Mouse (Mus musculus): ENCODE measurements around the gene Dld. TPM values are rescaled to one million over a fixed set of nuclear protein-coding genes. Genes with fewer than 3 reads are reported as not detected.

Dld gene
- total RNA-seq, 2 experiments from 2014 or later, result 111 to 119 TPM

DNA sequence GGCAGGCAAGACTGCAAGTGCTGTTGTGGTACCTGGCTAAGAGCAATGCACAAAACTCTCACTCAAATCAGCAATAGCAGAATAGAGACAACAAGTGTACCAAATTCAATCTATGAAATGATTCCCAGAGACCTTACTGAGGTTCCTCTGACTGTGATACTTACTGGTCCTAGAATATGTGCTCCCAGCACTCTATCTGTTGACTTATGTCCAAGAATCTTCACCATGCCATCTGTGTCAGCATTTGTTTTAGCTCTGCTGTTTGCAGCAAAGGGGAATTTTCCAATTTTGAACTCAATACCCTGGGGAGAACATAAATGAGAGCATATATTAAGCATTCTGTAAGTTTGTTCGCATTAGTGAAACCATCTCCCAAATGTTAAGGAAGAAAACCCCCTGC, 18.0 kb downstream of the Dld start:
- no peak for DNase-seq (ENCODE audit: extremely low spot score in 1 of 2, low spot score in 2 of 2)
- intact Hi-C loops (cut with DNase I), result no loop called here

DNA sequence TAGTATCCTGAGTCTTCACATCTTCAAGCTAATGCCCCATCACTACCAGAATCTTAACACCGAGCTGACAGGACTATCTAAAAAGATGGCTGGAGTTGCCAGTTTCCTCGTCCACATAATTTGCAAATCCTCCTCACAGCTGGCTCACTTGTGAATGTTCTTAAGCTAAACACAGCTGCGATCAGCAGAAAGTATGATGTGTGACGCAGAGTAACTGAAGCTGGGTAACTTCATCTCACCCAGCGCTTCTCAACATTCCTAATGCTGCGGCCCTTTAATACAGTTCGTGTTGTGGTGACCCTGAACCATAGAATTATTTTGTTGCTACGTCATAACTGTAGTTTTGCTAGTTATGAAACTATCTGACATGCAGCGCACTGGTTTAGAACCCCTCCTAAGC, 24.1 kb downstream of the Dld start:
- DNase-seq (ENCODE audit: extremely low spot score in 1 of 2, low spot score in 2 of 2), result no peak
- intact Hi-C loops (cut with DNase I), result no loop called here

DNA sequence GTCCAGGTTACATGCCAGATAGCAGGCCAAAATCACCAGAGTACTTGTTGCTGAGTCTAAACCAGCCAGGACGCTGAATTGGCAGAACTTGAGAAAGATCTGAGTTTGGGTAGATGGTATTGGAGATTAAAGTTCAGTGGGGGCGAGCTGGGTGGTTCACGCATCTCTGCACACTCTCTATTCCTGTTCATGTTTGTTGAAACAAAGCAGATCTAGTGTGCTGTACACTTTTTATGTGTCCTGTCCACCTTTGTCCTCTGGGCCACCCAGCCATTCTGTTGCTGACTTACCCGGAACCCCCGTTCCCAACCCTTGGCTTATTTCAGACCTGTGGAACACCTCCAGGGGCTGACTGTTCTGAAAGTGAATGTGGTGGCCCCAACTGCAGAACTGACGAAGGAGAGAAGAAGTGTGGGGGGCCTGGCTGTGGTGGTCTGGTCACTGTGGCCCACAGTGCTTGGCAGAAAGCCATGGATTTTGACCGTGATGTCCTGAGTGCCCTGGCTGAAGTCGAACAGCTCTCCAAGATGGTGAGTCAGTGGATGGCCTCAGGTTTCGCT, 28.0 kb downstream of the Dld start:
- no peak for DNase-seq (ENCODE audit: extremely low spot score in 1 of 2, low spot score in 2 of 2)
- intact Hi-C loops (cut with DNase I), result no loop called here

DNA sequence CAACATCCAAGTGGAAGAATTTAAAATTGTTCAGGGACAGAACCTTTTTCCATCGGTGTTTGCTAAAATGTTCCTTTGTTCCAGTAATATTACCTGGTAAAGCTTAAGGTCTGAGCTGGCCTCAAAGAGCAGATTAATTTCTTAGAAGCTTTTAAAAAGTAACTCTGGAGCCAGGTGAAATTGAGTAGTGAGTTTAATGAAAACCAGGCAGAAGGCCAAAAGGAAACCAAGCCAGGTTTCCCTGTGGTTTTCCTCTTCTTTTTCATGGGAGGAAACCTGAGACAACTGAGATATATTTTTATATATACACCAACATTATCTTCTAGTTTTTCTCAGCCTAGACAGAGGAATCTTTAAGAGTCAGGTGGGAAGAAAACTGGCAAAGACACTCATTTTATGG, 29.7 kb downstream of the Dld start:
- no peak for DNase-seq (ENCODE audit: extremely low spot score in 1 of 2, low spot score in 2 of 2)
- intact Hi-C loops (cut with DNase I), result no loop called here

DNA sequence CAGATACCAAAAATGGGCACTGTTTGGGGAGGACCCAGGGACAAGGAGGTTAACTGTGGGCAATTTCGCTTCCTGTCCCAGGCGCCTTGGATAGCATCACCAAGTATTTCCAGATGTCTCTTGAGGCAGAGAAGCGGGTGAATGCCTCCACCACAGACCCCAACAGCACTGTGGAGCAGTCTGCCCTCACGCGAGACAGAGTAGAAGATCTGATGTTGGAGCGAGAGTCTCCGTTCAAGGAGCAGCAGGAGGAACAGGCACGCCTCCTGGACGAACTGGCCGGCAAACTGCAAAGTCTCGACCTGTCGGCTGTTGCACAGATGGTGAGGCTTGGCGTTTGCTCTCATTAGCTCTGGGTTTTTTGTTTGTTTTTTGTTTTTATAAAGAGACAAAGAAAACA, 30.4 kb downstream of the Dld start:
- intact Hi-C loops (cut with DNase I), result no loop called here

DNA sequence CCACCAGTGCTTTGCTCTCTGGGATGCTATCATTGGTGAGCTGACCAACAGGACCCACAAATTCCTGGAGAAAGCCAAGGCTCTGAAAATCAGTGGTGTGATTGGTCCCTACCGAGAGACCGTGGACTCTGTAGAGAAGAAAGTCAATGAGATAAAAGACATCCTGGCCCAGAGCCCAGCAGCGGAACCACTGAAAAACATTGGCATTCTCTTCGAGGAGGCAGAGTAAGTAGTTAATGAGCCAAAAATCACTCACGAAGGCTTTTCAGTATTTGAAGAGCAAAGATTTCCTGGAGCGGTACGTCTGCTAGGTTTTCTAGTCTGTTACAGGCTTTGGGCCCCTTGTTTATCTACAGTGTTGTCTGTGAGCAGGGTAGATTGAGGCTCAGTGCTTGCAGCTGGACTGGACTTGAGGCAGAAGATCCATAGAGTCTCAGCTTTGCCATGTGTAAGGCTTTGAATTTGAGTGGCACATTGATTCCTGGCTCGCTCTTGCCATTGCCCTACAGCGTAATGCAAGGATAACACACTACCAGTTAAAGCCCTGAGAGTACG, 32.8 kb downstream of the Dld start:
- peak; percentile 29 to 66 for DNase-seq (ENCODE audit: extremely low spot score in 1 of 2, low spot score in 2 of 2)
- intact Hi-C loops (cut with DNase I), result no loop called here

More for the DNA sequence above, 30.4 kb downstream of the Dld start:
- DNase-seq (ENCODE audit: extremely low spot score in 1 of 2, low spot score in 2 of 2), result no peak

DNA sequence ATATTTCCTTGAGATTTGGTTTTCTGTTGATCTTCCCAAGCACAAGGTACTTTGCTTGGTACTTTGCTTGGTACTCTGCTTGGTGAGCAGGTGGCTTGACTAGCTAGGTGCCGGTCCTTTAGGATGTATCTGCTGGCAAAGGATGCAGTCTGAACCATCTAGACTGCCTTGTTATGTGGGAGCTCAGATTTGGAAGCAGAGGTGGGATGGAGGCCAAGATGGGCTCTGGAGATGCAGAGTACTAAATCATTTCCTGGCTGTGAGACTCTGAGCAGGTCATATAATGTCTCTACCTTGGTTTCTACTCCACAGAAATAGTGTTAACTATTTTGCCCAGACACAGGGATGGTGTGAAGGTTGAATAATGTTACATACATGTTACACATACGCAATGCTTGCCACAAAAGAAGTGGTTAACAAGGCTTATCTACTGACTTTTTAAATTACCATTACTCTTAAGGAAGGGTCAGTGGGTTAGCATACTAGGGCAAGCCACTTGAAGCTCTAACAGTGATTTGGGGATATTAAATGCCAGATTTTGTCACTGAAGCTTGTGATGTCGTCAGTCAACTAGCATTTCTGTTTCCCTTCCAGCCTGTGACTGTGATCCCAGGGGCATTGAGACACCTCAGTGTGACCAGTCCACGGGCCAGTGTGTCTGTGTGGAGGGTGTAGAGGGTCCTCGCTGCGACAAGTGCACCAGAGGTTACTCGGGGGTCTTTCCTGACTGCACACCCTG, 33.4 kb downstream of the Dld start:
- no peak for DNase-seq (ENCODE audit: extremely low spot score in 1 of 2, low spot score in 2 of 2)
- intact Hi-C loops (cut with DNase I), result no loop called here

DNA sequence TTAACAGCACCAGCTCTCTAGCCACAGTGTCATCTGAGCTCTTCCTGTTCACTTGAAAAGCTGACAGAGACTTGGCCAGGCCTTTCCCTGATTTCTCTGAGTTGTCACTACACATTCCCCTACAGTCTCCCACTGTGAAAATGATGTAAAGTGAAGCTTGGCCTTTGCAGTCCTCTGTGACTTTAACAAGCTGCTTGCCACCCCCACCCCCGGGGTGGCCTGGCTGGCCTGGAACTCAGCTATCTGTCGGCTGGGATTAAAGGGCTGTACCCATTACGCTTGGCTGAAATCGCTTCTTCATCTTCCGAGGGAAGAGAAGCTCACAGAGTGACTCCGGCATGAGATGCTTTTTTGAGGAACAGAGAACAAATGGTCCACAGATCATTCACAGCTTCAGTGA, 35.3 kb downstream of the Dld start:
- intact Hi-C loops (cut with DNase I), result no loop called here

DNA sequence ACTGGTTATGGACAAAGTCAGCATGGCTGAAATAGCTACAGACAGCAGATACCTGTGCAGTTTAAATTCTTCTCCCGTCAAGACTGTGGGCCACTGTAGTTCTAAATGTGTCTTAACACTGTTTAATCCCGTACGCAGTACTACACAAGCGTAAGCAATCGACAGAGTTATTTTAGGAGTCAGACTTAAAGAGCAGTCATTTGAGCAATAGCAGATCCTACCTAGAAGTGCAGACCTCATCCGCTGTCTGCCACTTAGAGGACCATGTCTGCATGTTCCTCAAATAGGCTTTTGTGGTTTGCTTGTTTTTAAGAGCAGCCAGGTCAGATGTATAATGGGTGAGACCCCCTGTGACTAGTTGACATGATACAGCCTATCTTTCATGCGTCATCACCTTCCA, 36.9 kb downstream of the Dld start:
- DNase-seq (ENCODE audit: extremely low spot score in 1 of 2, low spot score in 2 of 2), result no peak
- intact Hi-C loops (cut with DNase I), result no loop called here

More for the DNA sequence above, 35.3 kb downstream of the Dld start:
- no peak for DNase-seq (ENCODE audit: extremely low spot score in 1 of 2, low spot score in 2 of 2)

DNA sequence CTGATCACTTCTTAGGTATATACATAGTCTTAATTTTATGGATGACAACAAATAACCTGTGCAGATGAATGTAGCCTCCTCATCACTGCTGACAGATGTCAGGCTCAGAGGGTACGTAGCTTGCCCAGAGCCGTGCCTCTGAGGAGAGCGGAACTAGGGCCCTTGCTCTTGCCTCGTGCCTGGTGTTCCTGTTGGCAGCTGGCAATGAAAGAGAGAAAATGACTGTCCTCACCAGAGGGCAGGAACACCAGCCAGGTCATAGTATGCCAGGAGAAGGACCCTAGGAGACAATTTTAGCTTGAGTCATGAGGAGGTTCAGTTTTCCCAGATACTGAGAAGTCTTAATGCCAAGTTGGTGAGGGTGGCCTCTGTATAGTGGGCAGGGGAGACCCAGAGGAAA, 38.1 kb downstream of the Dld start:
- intact Hi-C loops (cut with DNase I), result no loop called here

DNA sequence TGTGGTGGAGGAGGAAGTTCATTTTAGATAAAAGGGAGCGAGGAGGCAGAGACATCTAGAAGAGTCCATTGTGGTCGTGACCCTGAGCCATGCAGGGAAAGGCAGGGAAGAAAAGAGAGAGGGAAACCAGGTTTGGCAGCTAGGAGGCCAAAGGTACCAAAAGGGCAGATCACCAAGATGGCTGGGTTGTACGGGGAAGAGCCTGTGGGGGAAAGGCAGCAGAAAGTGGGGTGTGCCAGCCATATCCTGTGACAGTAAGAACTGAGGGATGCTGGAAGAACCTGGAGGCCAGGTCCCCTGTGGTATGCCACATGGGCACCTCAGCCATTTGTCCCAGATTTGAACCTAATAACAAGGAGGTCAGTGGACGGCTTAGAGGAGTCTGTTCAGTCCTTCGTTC, 39.0 kb downstream of the Dld start:
- intact Hi-C loops (cut with DNase I), result no loop called here

More for the DNA sequence above, 38.1 kb downstream of the Dld start:
- no peak for DNase-seq (ENCODE audit: extremely low spot score in 1 of 2, low spot score in 2 of 2)

DNA sequence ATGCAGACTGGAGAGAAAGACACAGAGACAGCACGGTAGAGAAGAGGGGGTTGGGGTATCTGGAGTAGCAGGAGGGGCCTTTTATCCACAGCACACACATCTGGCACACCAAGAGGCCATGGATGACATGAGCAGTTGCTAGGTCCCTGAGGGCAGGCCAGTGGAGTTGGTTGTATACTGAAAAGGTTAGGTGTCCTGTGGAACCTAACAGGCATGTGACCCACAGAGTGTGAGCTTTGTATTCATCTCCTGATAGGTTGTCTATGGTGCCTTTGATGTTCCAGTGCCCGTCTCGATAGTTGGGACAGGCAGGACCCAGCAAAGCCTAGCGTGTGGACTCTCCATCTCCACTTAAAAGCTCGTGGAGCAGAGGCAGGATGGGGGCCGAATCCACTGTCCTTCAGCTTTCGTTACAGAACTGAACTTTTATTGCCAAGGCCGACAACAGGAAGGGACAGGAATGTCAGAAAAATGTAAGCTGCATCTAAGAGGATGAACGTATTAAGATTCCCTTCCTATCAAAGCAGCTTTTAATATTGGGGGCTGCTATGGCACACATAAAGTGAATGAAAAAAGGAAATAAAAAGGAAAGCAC, 39.5 kb downstream of the Dld start:
- intact Hi-C loops (cut with DNase I), result no loop called here
- no peak for DNase-seq (ENCODE audit: extremely low spot score in 1 of 2, low spot score in 2 of 2)

More for the DNA sequence above, 39.0 kb downstream of the Dld start:
- DNase-seq (ENCODE audit: extremely low spot score in 1 of 2, low spot score in 2 of 2), result no peak

DNA sequence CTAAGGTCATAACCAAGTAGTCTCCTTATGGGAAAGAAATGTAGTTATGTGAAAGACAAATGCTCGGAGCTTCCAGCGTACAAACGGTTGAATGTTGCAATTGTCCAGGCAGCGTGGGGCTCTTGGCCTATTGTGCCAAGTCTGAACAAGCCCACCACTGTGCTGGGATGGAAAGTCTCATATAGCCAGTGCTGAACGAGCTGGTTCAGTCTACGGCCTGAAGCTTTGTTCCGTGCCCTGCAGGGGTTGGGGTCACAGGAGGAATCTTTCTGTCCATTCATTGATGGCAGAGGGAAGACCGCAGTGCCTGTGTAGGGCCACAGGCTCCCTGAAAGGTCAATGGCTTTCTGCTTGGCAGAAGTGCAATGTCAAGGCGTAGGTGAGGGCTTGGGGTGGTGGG, 40.6 kb downstream of the Dld start:
- DNase-seq (ENCODE audit: extremely low spot score in 1 of 2, low spot score in 2 of 2), result no peak
- intact Hi-C loops (cut with DNase I), result no loop called here

DNA sequence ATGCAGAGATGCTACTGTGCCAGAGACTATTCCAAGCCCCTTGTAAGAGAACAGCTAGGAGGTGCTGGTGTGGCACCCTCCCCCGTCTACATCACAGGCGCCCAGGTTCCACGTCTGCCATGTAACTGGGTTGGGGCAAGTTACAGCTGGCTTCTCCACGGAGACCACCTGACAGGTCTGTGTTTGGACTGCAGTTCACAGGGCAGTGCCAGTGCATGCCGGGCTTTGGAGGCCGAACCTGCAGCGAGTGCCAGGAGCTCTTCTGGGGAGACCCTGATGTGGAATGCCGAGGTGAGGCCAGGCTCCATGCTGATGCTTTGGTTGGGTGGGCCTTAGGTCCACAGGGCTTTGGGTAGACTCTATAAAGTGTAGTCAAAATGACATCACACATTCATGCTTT, 43.5 kb downstream of the Dld start:
- DNase-seq (ENCODE audit: extremely low spot score in 1 of 2, low spot score in 2 of 2), result no peak
- intact Hi-C loops (cut with DNase I), result no loop called here

DNA sequence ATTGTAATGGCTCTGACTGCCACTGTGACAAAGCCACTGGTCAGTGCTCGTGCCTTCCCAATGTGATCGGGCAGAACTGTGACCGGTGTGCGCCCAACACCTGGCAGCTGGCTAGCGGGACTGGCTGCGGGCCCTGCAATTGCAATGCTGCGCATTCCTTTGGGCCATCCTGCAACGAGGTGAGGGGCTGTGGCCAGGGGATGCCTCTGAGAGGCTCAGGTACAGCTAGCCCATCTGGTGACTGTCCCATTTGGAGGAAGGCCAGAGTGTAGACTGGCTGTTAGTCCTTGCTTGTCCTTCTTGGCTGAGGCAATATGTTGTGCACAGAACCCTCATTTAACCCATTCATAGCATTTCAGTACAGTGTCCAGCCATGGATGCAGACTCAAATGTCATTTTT, 44.2 kb downstream of the Dld start:
- intact Hi-C loops (cut with DNase I), result no loop called here
- DNase-seq (ENCODE audit: extremely low spot score in 1 of 2, low spot score in 2 of 2), result no peak

DNA sequence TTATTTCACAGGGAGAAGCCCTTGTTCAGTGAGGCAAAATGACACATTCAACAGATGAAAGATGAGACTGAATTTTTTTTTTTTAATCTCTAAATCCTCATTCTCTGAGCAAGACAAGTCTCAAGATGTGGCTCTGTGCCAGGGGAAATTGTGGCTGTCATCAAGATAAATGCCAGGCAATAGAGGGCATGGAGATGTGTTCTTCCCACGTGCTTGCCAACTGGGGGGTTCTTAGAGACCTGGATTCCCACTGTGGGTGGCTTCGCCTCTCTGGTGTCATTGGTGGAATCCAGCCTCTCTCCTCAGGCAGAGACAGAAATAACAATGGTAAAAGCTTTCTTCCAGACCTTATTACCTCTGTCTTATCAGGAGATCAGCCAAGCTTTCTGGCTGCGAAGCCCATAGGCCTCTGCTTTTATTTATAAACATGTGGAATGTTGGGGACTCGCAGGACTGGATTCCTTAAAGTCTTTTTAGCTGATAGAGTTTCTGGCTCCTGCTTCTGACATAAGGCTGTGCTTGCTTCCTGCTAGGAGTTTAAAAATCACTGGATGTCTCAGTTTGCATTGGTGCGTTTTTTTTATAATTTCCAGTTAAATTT, 45.1 kb downstream of the Dld start:
- DNase-seq (ENCODE audit: extremely low spot score in 1 of 2, low spot score in 2 of 2), result peak in 1 of 2 experiments; percentile 52

DNA sequence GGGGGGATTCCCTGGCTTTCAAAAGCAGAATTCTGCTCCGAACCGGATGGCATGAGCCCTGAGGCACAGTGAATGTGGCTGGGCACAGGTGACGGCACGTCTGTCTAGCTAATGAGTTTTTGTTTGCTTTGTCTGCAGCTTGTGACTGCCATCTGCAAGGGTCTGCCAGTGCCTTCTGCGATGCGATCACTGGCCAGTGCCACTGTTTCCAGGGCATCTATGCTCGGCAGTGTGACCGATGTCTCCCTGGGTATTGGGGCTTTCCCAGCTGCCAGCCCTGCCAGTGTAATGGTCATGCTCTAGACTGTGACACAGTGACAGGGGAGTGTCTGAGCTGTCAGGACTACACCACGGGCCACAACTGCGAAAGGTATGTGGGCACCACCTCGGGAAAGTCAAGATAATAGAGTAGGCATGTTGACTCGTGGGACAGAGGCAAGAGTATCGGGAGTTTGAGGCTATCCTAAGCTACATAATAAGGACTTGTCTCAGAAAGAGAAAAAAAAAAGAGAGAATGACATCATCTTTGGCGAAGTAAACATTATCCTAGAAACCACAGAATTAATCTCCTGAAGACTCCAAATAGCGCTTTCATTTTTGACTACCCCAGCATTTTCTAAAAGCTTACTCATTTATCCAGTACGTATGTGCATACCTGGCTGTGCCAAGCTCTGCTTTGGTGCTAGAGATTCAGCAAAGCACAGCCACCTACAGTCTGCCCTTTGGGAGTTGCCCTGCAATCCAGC, 48.3 kb downstream of the Dld start:
- intact Hi-C loops (cut with DNase I), result no loop called here
- DNase-seq (ENCODE audit: extremely low spot score in 1 of 2, low spot score in 2 of 2), result no peak

More for the DNA sequence above, 45.1 kb downstream of the Dld start:
- intact Hi-C loops (cut with DNase I), result no loop called here

DNA sequence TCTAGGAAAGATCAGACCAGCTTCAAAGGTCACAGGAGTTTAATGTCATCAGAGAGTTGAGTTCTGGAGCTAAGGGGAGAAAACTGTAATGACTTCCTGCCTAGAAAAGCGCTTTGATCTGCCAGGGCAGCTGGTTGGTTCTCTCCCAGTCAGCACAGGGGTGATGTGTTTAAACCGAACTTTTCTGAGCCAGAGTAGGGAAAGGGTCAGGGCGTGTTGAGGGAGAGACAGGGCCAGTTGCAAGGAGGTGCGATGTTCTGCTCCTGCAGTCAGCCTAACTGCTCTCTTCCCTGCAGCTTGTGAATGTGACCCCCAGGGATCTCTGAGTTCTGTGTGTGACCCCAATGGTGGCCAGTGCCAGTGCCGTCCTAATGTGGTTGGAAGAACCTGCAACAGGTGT, 49.0 kb downstream of the Dld start:
- intact Hi-C loops (cut with DNase I), result no loop called here
- no peak for DNase-seq (ENCODE audit: extremely low spot score in 1 of 2, low spot score in 2 of 2)

DNA sequence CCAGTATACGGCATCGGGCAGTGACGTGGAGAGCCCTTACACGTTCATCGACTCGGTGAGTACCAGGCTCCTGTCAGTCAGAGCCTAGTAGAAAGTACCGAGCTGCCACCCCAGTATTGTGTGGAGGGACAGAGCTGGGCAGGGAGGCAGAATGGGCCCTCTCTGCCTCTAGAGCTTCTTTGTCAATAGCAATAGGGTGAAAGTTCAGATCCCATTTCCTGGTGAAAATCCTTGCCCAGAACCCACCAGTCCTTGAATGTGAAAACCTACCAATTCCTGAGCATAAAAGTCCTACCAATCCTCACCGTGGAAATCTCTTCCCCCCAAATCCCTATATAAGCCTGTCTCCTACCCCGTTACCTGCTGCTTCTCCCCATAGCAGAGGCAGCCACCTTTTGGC, 51.0 kb downstream of the Dld start:
- intact Hi-C loops (cut with DNase I), result no loop called here

More for the DNA sequence above, 51.0 kb downstream of the Dld start:
- DNase-seq (ENCODE audit: extremely low spot score in 1 of 2, low spot score in 2 of 2), result no peak

Data from left cerebral cortex, postnatal 10 days (tissue).